ENCODE assay signal across 8 mouse cellular contexts in the genomic region with DNA sequence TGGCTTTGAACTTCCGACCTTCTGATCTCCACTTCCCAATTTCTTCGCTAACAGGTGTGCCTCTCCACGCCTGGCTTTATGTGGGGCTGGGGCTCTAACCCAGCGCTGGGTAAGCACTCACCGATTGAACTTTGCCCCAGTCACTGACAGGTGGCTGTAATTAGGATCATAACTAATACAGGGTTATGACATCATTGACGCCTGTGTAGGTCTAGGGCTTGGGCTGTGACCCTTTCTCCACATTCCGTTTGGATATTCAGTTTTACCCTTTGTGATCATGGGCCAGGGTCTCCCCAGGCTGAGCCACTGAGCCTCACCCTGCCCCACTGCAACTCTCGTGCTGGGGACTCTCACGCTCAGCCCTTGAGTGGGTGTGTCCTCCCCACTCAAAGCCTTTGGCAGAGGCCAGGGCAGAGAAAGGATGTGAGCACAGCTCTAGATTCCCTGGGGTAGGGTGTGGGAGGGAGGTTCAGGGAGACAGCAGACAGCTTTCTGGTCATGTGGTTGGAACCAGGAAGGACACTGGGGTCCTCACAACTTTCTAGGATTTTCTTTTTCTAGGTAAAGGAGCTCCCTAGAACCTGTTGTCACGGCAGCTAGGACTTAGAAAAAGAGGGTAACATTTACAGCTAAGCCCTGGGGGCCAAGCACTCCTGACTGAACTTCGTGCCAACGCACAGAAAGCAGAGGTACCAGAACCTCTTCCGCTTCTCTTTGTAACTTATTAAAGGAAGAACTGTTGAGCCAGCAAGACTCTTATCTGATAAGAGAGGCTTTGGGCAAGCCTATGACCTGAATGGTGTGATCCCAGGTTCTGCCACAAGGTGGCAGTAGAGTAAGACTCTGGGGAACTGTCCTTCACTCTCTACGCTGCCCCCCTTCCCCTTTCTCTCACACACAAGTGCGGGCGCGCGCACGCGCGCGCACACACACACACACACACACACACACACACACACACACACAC. TPM values are rescaled to one million over a fixed set of nuclear protein-coding genes. Genes with fewer than 3 reads are reported as not detected.
A peak's percentile ranks its signal among the peaks of the same experiment; 100 is the strongest.
DNase-seq lines count a peak whose midpoint lies in the region; ATAC-seq lines count a peak whose summit lies in the region.

No protein-coding gene starts in this region.

- ATAC-seq in frontal cortex, adult (ENCODE audit: low TSS enrichment): peak; percentile 78
- peak; percentile 65; the same call in 1 of the 2 replicates for ATAC-seq in hindbrain, embryonic 11.5 days (ENCODE audit: low FRiP score)

- H3K27me3 ChIP-seq in hindbrain, embryonic 11.5 days (ENCODE audit: control insufficient read depth, insufficient read depth, low read length): no peaks in the 10 kb centered on the region

- no peaks in the 10 kb centered on the region for H3K9me3 ChIP-seq in hindbrain, embryonic 11.5 days (ENCODE audit: control insufficient read depth, low read length)

- no peak overlapping the region; the same call in 1 of the 2 replicates for H3K4me2 ChIP-seq in hindbrain, embryonic 11.5 days (replicated peaks; ENCODE audit: low read depth, low read length)

- H3K9ac ChIP-seq in hindbrain, embryonic 11.5 days (ENCODE audit: low read depth, low read length): no peak overlapping the region

- no peak overlapping the region for H3K27ac ChIP-seq in hindbrain, embryonic 11.5 days (ENCODE audit: low read depth, low read length)

- H3K4me3 ChIP-seq in hindbrain, embryonic 11.5 days (ENCODE audit: low read depth, low read length): no peak overlapping the region

- 57% methylated on average over 14 of the region's 22 CpGs for WGBS in hindbrain, embryonic 11.5 days

- no peaks in the 10 kb centered on the region for H3K4me1 ChIP-seq in hindbrain, embryonic 11.5 days (replicated peaks; ENCODE audit: control insufficient read depth, insufficient read depth, low read length)

- peak; percentile 88 for DNase-seq in MEL-GATA-1-ER (ENCODE audit: extremely low read depth, low read depth)
- DNase-seq in cerebellum, adult 8-10 months: peak; percentile 67
- DNase-seq in hindbrain, embryonic 11.5 days (ENCODE audit: low spot score): peak; percentile 93
- peak; percentile 73 for DNase-seq in layer of hippocampus, adult 9-11 months
- DNase-seq in lung, postnatal 10 days: peak; percentile 92
- DNase-seq in ovary, postnatal 36 days (ENCODE audit: low spot score): peak; percentile 72
- peak; percentile 88 for DNase-seq in thymus, postnatal 25 days

- H3K36me3 ChIP-seq in hindbrain, embryonic 11.5 days (ENCODE audit: control insufficient read depth, insufficient read depth, low read length): no peaks in the 10 kb centered on the region

RNA-seq across cellular contexts. Expression of a gene that starts 34.3 kb away (rescaled TPM):
- polyA plus RNA-seq in hindbrain, embryonic 11.5 days (2014; fragmentation: Nextera tagmentation; extraction: Ambion mirVana): 87.8 and 91.2 TPM in 2 replicates
